Mouse (Mus musculus): Measurements from ENCODE around the gene Oprd1. TPM values are rescaled to one million over a fixed set of nuclear protein-coding genes. Genes with fewer than 3 reads are reported as not detected.

Gene Oprd1
- polyA plus RNA-seq, 1 experiment from 2014 or later = 0.84 TPM

DNA sequence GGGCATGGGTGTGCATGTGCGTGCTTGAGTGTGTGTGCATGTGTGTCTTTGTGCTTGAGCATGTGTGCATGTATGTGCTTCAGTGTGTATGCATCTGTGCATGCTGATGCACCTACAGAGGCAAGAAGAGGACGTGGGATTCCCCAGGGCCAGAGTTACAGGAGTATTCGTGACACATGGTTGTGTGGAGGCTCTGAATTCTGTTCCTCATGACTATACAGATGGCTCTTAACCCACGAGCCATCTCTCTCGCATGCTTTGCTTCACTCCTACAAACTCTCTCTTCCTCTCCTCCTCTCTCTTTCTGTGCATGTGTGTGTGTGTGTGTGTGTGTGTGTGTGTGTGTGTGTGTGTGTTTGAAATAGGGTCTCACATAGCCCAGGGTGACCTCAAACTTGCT lies 25.5 kb upstream of the Oprd1 start:
- WGBS = 82% methylated on average over 5 of the region's 5 CpGs
- Histone ChIP-seq H3K27me3 (ENCODE audit: control insufficient read depth, insufficient read depth, low read depth, low read length) (no peaks in the 10 kb centered on the region), H3K4me3 (ENCODE audit: low read depth, low read length) (no peak overlapping the region), H3K36me3 (ENCODE audit: control insufficient read depth, insufficient read depth, low read length) (no peaks in the 10 kb centered on the region), H3K9ac (ENCODE audit: low read depth, low read length) (no peak overlapping the region), H3K9me3 (replicated peaks; ENCODE audit: control insufficient read depth, low read length, poor library complexity, severe bottlenecking) (no peaks in the 10 kb centered on the region), H3K4me2 (ENCODE audit: low read length) (no peak overlapping the region), H3K4me1 (ENCODE audit: control insufficient read depth, insufficient read depth, low read length) (peaks cover 5% of the 10 kb centered on the region; the same call in 1 of the 2 replicates), H3K27ac (ENCODE audit: low read length) (no peak overlapping the region)
- no peak for ATAC-seq

DNA sequence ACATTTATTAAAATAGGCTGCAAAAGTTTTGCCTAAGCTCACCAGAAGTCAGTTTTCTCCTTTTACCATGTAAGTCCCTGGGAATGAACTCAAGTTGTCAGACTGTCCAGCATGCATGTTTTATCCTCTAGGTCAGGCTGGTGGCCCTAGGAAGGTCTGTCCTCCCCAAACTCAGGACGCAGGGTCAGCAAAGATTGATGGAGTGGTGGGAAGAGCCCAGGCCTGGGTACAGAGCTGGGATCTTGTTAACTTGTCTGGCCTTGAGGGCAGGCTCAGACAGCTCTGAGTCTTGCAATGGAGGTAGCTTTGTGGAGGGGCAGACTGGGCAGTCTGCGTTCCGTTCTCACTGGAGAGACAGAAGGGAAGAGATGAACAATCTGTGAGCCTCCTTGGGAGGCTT lies 25.0 kb upstream of the Oprd1 start:
- H3K4me1 ChIP-seq (ENCODE audit: control insufficient read depth, insufficient read depth, low read length) = peaks cover 5% of the 10 kb centered on the region; the same call in 1 of the 2 replicates
- no peaks in the 10 kb centered on the region for H3K27me3 ChIP-seq (ENCODE audit: control insufficient read depth, insufficient read depth, low read depth, low read length)
- H3K9ac ChIP-seq (ENCODE audit: low read depth, low read length) = no peak overlapping the region
- H3K4me3 ChIP-seq (ENCODE audit: low read depth, low read length) = no peak overlapping the region
- no peaks in the 10 kb centered on the region for H3K36me3 ChIP-seq (ENCODE audit: control insufficient read depth, insufficient read depth, low read length)
- no peaks in the 10 kb centered on the region for H3K9me3 ChIP-seq (replicated peaks; ENCODE audit: control insufficient read depth, low read length, poor library complexity, severe bottlenecking)
- no peak overlapping the region for H3K27ac ChIP-seq (ENCODE audit: low read length)
- 97% methylated on average over 3 of the region's 3 CpGs for WGBS
- no peak overlapping the region for H3K4me2 ChIP-seq (ENCODE audit: low read length)
- no peak for ATAC-seq

DNA sequence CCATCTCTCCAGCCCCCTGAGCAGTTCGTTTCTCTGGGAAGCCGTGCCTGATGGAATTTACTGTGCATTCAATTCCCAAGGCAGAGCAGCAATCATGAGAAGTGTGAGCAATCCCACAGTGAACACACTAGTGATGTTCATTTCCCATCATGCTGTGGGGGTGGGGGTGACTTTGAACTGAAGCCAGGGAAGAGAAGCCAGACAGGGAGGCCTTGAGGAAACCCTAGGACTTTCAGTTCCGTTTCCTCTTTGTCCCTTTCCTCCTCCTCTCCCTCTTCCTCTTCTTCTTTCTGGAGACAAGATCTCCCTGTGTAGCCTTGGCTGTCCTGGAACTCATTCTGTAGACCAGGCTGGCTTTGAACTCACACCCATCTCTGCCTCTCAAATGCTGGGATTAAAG lies 23.1 kb upstream of the Oprd1 start:
- Histone ChIP-seq H3K9me3 (replicated peaks; ENCODE audit: control insufficient read depth, low read length, poor library complexity, severe bottlenecking) (no peaks in the 10 kb centered on the region), H3K27ac (ENCODE audit: low read length) (no peak overlapping the region), H3K4me1 (ENCODE audit: control insufficient read depth, insufficient read depth, low read length) (peaks cover 3% of the 10 kb centered on the region; the same call in 1 of the 2 replicates), H3K4me2 (ENCODE audit: low read length) (no peak overlapping the region), H3K36me3 (ENCODE audit: control insufficient read depth, insufficient read depth, low read length) (no peaks in the 10 kb centered on the region), H3K27me3 (ENCODE audit: control insufficient read depth, insufficient read depth, low read depth, low read length) (no peaks in the 10 kb centered on the region), H3K9ac (ENCODE audit: low read depth, low read length) (no peak overlapping the region), H3K4me3 (ENCODE audit: low read depth, low read length) (no peak overlapping the region)
- no peak for ATAC-seq
- 90% methylated on average over 3 of the region's 3 CpGs for WGBS

DNA sequence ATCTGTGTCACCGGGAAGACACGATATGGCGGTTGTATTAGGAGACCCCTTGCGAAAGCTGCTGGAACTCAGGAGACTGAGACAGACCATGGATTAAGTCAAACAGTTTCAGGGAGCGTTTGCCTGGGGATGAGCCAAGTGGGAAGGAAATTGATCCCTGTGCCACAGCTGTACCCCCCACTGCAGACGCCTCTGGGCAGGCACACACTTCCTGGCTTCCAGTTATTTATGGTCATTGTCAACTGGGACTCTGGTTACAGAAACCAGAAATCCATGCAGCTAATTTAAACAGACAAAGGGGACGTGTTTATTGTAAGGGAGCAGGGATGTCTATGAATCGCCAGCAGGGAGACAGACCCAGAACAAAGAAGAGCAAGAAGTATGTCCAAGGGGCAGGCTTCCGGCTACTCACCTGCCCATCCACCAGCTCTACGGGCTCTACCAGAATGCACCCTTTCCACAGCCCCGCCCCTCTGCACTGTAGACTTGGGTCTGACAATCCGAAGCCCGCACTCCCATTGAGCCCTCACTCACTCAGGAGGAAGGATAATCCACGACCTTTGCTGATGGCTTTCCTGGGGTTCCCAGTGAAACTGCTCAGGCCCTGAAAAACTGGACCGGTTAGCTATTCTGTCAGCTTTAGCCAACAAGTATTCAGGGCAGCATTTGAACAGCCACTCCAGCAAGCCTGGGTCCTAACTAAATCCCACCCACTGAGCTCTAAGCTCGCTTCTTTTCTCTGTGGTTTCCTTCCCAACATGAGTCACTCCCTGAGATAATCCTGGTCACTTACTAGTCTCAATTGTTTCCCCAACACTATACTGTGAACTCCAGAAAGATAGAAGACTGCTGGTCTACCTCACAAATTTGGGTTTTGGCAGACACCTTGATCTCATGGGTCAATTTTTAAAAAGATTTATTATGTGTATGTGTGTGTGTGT lies 22.3 kb upstream of the Oprd1 start:
- Histone ChIP-seq H3K4me3 (ENCODE audit: low read depth, low read length) (no peak overlapping the region), H3K4me2 (ENCODE audit: low read length) (no peak overlapping the region), H3K36me3 (ENCODE audit: control insufficient read depth, insufficient read depth, low read length) (no peaks in the 10 kb centered on the region), H3K27me3 (ENCODE audit: control insufficient read depth, insufficient read depth, low read depth, low read length) (no peaks in the 10 kb centered on the region), H3K9me3 (replicated peaks; ENCODE audit: control insufficient read depth, low read length, poor library complexity, severe bottlenecking) (no peaks in the 10 kb centered on the region), H3K9ac (ENCODE audit: low read depth, low read length) (no peak overlapping the region), H3K4me1 (ENCODE audit: control insufficient read depth, insufficient read depth, low read length) (peaks cover 3% of the 10 kb centered on the region; the same call in 1 of the 2 replicates), H3K27ac (ENCODE audit: low read length) (no peak overlapping the region)
- whole genome bisulfite sequencing = 58% methylated on average over 16 of the region's 16 CpGs
- ATAC-seq = no peak

DNA sequence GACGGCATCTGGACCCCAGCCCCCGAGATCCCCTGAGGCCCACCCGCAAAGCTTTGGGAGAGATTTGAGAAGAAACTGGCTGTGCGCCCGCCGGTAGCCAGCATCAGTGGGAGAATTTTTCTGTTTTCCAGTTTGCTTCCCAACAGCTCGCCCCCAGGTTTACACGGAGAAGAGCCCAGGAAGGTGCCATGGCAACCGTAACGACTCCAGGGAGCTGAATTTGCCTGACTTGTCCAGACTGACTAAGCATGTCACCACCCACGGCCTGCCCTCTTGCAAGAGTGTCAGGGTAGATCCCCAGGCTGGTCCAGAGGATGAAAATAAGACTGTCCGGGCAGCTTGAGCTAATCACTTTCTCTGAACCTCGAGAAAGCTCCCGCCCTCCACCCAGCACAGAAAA lies 21.4 kb upstream of the Oprd1 start:
- Histone ChIP-seq H3K4me2 (ENCODE audit: low read length) (no peak overlapping the region), H3K27ac (ENCODE audit: low read length) (no peak overlapping the region), H3K9ac (ENCODE audit: low read depth, low read length) (no peak overlapping the region), H3K9me3 (replicated peaks; ENCODE audit: control insufficient read depth, low read length, poor library complexity, severe bottlenecking) (no peaks in the 10 kb centered on the region), H3K27me3 (ENCODE audit: control insufficient read depth, insufficient read depth, low read depth, low read length) (no peaks in the 10 kb centered on the region), H3K4me1 (ENCODE audit: control insufficient read depth, insufficient read depth, low read length) (peaks cover 3% of the 10 kb centered on the region; the same call in 1 of the 2 replicates), H3K36me3 (ENCODE audit: control insufficient read depth, insufficient read depth, low read length) (no peaks in the 10 kb centered on the region), H3K4me3 (ENCODE audit: low read depth, low read length) (no peak overlapping the region)
- no peak for ATAC-seq
- 44% methylated on average over 14 of the region's 14 CpGs for WGBS

DNA sequence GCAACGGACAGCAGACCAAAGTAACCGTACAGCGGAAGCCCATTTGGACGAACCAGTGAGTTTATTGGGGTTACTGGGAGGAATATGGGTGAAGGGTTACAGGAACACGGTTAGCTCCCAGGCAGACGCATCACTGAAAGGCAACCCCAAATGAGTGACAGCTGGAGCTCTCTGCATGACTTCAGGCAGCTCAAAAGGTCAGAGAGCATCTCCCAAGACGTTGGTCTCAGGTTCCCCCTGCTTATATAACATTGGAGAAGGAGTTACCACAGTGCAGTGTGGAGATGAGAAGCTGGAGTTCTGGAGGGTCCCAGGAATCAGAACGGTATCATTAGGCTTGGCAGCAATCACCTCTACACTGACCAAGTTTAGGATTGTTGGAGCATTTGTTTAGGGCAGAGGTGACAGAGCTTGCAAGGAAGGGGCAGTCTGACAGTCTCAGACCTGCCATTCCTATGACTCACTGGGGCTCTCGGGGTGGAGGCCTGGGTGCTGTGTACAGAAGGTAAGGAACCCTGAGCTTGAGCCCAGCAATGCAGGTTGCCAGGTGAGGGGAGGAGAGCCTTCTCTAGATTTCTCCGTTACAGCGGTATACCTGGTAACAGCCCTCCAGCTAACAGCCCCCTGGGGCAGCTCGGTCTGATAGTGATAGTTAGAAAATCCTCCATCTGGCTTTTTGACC lies 12.8 kb upstream of the Oprd1 start:
- Histone ChIP-seq H3K9ac (ENCODE audit: low read depth, low read length) (no peak overlapping the region), H3K4me1 (ENCODE audit: control insufficient read depth, insufficient read depth, low read length) (no peaks in the 10 kb centered on the region), H3K4me3 (ENCODE audit: low read depth, low read length) (no peak overlapping the region), H3K4me2 (ENCODE audit: low read length) (no peak overlapping the region), H3K9me3 (replicated peaks; ENCODE audit: control insufficient read depth, low read length, poor library complexity, severe bottlenecking) (no peaks in the 10 kb centered on the region), H3K27me3 (ENCODE audit: control insufficient read depth, insufficient read depth, low read depth, low read length) (no peaks in the 10 kb centered on the region), H3K36me3 (ENCODE audit: control insufficient read depth, insufficient read depth, low read length) (no peaks in the 10 kb centered on the region), H3K27ac (ENCODE audit: low read length) (no peak overlapping the region)
- 61% methylated on average over 12 of the region's 12 CpGs for WGBS
- ATAC-seq = no peak

DNA sequence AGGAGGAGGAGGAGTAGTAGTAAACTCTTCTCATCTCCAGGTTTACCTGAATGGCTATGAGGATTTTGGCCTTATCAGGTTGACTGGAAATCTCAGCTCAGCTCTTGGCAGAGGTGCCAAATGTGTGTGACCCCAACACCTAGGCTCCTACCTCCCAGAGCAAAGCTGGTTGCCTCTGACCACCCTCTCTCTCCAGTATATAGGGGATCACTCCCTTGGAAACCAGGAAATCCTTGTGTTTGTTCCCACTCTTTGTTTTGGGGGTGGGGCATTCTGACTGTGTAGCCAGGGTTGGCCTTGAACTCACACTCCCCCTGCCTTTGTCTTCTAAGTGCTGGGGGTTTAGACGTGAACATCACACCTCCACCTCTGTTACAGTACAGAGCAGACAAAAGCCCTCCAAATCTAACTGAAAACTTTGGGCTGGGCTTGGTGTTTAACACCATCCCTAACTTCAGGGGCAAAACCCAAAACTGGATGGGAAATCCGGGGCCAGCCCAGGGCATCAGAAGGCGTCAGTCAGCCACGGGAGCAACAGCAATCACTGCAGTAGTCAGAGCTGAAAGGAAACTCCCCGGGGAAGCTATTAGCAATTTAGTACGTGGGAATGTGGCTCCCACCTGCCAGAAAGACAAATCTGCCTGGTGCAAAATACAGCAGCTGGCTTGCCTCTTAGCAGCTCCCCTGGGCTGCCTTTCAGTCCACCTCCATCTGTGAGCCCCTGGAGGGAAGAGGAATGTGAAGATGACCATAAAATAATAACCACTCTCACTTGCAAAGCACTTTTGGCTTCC lies 10.8 kb upstream of the Oprd1 start:
- Histone ChIP-seq H3K4me1 (ENCODE audit: control insufficient read depth, insufficient read depth, low read length) (no peaks in the 10 kb centered on the region), H3K4me3 (ENCODE audit: low read depth, low read length) (no peak overlapping the region), H3K36me3 (ENCODE audit: control insufficient read depth, insufficient read depth, low read length) (no peaks in the 10 kb centered on the region), H3K27ac (ENCODE audit: low read length) (no peak overlapping the region), H3K9ac (ENCODE audit: low read depth, low read length) (no peak overlapping the region), H3K27me3 (ENCODE audit: control insufficient read depth, insufficient read depth, low read depth, low read length) (no peaks in the 10 kb centered on the region), H3K4me2 (ENCODE audit: low read length) (no peak overlapping the region), H3K9me3 (replicated peaks; ENCODE audit: control insufficient read depth, low read length, poor library complexity, severe bottlenecking) (no peaks in the 10 kb centered on the region)
- 7% methylated on average over 6 of the region's 6 CpGs for WGBS
- no peak for ATAC-seq

DNA sequence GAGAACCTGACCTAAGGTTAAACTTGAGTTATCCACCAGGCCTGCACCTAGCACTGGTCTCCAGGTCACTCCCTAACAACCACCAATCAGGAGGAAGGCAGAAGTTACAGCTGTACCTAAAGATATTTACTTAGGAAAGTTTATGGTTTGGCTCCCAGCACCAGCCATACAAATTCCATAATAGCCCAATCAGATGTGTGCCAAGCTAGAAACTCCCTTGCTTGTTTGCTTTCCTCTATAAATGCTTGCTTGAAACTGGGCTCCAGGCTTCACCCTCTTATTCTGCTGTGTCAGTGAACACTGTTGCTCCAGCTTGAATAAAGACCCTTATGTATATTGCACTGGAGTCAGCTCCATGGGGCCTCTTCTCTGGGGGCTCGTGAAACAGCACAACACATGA lies 7.4 kb upstream of the Oprd1 start:
- Histone ChIP-seq H3K36me3 (ENCODE audit: control insufficient read depth, insufficient read depth, low read length) (no peaks in the 10 kb centered on the region), H3K27ac (ENCODE audit: low read length) (no peak overlapping the region), H3K4me1 (ENCODE audit: control insufficient read depth, insufficient read depth, low read length) (no peaks in the 10 kb centered on the region), H3K9me3 (replicated peaks; ENCODE audit: control insufficient read depth, low read length, poor library complexity, severe bottlenecking) (no peaks in the 10 kb centered on the region), H3K4me3 (ENCODE audit: low read depth, low read length) (no peak overlapping the region), H3K9ac (ENCODE audit: low read depth, low read length) (no peak overlapping the region), H3K27me3 (ENCODE audit: control insufficient read depth, insufficient read depth, low read depth, low read length) (no peaks in the 10 kb centered on the region), H3K4me2 (ENCODE audit: low read length) (no peak overlapping the region)
- no peak for ATAC-seq
- 68% methylated on average over 1 of the region's 1 CpGs for WGBS
